Mouse (Mus musculus) c-Kit-positive CD71-positive TER-119-positive erythroid progenitor cells, embryonic 14.5 days (primary cell): Measurements from ENCODE around the gene Zfp651.

ENCODE experiments used
- DNase-seq: peaks from one replicate; pipeline ENCODE4 v3.0.0-alpha.2; 2013; ENCODE audit warnings: low spot score

Zfp651 gene

DNA sequence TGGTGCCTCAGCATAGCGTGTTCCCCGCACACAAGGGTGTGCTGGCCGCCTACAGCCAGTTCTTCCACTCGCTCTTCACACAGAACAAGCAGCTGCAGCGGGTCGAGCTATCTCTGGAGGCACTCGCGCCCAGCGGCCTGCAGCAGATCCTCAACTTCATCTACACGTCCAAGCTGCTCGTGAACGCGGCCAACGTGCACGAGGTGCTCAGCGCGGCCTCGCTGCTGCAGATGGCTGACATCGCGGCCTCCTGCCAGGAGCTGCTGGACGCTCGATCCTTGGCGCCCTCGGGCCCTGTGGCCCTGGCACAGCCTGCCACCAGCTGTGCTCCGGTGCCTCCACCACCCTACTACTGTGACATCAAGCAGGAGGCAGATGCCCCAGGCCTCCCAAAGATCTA, 3.6 kb downstream of the Zfp651 start:
- no peak for DNase-seq

DNA sequence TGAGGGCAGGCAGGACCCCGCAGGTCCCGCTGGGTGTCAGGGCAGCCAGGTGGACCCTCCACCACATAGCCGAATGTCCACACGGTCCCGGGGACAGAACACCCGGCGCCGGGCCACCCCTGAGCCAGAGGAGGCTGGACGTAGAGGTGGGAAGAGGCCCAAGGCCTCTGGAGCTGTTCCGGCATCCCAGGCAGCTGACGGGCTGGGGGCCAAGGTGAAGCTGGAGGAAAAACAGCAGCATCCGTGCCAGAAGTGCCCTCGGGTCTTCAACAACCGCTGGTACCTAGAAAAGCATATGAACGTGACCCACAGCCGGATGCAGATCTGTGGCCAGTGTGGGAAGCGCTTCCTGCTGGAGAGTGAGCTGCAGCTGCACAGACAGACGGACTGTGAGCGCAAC, 4.6 kb downstream of the Zfp651 start:
- DNase-seq = no peak

DNA sequence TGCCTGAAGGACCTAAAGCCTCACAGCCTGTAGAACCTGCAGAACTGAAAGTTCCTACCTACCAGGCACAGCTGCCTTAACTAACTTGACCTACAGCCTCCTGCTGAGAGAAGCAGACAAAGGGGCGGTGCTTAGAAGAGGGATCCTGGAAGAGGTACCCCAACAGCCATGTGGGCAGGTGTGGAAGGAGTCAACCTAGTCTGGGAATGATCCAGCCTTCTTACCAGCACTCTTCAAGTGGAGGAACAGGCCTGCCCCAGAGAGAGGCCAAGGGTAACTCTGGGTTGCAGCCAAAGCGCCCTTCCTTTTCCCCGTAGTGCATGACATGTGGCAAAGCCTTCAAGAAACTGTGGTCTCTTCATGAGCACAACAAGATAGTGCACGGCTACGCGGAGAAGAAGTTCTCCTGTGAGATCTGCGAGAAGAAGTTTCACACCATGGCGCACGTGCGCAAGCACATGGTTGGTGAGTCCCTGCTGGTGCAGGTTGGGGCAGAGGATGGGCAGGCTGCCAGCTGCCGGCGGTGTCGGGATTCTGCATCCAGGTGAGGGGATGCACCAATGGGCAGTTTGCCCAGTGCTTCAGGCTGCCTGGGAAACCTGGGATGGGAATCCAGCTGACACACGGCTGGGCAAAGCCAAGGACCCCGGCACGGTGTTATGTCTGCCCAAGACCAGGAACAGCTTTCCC, 6.2 kb downstream of the Zfp651 start:
- DNase-seq = no peak

DNA sequence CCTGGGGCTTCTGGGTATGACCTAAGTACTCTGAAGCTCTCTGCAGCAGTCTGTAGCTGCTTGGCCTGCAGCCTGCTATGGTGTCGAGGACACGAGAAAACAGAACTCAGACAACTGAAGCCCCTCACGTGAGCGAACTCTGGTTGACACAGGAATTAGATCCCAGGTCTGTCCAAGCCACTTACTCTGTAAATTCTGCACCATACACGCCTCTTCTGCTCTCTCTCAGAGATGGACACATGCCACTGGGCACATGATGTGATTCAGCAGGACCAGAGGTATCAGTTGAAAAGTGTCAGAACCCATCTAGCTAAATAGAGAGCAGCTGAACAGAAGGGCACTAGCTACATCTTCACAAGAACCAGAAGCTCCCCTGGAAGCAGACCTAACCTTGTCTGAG, 13.3 kb downstream of the Zfp651 start:
- DNase-seq = no peak

DNA sequence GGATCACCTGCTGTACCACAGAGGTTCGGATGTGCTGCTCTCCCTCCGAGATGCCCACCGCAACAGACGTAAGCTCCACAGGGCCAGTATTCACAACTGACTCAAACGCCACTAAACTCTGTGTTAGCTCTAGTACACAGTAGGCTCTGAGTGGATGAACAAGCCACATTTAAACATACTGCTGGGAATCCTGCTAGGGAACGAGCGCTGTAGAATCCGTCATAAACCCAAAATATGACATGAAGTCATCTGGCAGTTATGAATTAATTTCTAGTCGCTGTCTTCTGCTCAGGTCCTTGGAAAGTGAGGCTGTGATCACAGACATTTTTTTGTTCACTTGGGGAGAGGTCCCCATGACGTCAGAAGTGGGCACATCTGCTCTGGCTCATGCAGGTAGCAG, 16.8 kb downstream of the Zfp651 start:
- DNase-seq = no peak

DNA sequence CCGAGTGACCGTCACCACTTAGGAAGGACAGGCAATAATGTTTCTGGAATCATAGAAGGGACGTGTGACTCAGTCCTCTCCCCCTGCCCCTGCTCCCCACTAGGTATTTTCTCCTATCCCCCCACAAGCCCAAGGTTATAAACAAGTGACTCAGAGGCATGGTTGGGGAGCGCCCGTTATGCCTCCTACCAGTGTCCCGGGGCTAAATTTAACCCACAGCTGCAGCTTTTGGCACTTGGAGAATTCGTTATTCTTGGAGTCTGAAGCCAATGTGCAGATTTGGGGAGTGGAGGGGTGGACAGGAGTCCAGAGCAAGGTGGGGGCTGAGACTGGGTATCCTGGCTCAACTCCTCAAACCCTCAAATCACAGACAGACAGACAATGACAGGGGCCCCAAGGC, 17.4 kb downstream of the Zfp651 start:
- no peak for DNase-seq

DNA sequence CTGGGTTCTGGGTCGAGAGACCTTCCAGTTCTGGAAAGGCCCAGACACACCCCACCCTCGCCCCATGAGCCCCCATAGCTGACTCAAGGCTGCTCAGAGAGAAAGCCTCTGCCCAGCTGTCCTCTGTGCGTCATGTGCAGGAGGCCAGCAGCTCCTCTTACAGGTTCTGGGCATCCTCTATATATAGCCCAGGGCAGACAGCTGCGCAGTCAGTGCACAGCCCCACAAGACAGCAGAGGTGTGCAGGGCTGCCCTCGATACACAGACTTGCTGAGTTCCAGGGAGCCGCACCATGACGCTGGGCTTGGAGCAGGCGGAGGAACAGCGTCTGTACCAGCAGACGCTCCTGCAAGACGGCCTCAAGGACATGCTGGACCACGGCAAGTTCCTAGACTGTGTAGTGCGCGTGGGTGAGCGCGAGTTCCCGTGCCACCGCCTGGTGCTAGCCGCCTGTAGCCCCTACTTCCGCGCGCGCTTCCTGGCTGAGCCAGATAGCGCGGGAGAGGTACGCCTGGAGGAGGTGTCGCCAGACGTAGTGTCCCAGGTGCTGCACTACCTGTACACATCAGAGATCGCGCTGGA, 18.4 kb downstream of the Zfp651 start, which contains the start of gene Klhl40:
TSS of gene Klhl40 (plus strand) at position 124 of the 582 bp plus-strand sequence.
- no peak for DNase-seq

DNA sequence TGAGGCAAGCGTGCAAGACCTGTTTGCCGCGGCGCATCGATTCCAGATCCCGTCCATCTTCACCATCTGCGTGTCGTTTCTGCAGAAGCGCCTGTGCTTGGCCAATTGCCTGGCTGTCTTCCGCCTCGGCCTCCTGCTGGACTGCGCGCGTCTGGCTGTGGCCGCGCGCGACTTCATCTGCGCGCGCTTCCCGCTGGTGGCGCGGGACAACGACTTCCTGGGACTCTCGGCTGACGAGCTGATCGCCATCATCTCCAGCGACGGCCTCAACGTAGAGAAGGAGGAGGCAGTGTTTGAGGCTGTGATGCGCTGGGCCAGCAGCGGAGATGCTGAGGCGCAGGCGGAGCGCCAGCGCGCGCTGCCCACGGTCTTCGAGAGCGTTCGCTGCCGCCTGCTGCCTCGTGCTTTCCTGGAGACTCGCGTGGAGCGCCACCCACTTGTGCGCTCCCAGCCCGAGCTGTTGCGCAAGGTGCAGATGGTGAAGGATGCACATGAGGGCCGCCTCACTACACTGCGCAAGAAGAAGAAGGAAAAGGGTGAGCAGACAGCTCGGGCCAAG, 19.0 kb downstream of the Zfp651 start:
- DNase-seq = no peak

DNA sequence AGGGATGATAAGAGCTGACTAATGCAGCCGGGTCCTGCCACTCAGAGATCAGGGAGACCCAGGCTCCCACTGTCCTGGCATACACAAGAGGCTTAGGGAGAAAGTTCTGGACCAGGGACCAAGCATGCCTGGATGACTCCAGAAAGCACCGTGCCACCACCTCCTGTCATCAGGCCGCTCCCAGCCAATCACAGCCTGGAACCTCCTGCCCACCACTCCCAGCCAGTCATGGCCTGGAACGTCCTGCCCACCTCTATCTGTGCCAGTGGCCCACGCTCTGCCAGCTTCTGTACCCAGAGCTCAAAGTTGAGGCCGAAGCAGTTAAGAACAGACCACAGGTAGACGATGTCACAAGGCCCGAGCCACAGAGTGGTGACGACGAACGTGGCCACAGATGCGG, 25.7 kb downstream of the Zfp651 start:
- no peak for DNase-seq

DNA sequence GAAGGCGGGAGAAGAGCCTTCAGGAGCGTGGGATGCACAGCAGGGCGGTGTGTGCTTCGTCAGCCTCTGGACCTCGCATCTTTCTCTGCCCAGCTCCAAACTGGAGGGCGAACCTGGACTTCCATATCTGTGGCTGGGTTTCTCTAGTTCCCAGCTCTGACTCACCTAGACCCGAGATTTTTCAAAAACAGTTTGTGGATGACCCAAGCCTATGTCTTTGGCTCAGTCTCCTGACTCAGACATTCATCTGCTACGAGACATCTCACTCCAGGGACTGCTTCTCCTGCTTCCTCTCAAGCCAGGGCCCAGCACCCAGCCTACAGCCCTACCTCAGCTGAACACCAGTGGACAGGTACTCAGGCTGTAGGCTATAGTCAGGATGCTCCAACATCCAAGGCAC, 26.1 kb downstream of the Zfp651 start:
- DNase-seq = no peak

DNA sequence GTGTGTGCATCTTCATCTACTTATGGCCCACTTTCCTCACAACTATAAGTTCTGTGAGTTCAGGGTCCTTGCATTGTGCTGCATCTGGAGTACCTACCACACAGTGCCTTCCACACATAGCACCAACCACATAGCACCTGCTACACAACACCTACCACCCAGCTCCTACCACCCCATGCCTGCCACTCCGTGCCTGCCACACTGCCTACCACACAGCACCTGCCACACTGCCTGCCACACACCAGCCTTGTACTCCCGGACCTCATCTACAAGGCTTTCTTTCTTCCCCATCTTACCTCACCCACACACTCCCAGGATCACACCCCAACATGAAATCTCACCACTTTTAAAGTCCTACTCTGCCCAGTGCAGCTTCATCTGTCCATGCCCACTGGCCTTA, 27.2 kb downstream of the Zfp651 start:
- DNase-seq = no peak

DNA sequence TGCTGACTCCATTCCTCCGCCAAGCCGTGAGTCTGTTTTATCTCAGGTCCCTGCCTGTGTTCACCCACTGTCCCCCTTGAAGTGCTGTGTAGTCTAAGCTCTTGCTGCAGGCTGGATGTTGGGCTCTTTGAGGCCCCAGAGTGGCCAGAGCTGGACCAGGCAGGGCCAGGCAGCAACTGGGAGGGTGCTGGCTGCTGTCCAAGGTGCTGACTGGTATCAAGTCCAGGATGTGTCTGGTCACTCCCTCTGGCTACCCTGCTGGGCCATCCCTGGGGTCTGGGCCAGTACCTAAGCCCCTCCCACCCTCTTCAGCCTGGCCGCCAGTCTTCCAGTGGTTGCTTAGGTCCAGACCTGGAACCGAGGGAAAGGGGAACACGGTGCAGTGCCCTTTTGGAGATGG, 32.1 kb downstream of the Zfp651 start:
- DNase-seq = peak; percentile 19

DNA sequence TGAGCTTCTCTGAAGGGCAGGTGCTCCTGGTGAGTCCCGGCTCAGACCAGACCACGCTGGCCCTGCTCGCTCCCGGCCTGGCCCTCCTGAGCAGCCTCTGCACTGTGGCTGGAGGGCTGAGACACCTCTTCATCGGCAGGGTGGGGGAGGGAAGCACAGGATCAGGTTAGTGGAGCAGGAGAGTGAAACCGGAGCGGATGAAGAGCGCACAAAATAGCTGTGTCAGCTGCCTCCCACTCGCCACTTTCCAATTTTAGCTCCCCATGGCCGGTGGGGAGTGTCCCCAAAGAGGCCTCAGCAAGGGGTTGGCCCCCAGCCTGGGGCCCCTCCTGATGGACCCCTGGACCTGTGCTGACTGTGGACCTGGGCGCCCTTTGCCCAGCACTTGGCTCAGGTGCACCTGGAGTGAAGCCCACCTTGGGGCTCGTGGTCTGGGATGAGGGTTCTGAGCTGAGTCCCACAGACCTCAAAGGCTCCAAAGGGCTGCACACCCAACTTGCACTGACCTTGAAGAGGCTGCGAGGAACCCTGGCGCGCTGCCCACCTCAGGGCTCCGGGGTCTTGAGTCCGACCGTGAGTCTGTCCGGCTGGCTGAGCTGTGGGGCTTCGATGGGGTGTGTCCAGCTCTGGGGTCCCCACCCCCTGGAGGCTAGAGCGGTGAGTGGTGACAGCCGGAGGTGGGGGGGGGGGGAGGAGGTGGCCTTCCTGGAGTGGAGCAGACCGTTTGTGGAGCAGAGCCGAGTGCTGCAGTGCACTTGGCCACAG, 32.8 kb downstream of the Zfp651 start, which contains the start of gene Hhatl:
TSS of gene Hhatl (minus strand) at position 751 of the 765 bp plus-strand sequence.
- no peak for DNase-seq

DNA sequence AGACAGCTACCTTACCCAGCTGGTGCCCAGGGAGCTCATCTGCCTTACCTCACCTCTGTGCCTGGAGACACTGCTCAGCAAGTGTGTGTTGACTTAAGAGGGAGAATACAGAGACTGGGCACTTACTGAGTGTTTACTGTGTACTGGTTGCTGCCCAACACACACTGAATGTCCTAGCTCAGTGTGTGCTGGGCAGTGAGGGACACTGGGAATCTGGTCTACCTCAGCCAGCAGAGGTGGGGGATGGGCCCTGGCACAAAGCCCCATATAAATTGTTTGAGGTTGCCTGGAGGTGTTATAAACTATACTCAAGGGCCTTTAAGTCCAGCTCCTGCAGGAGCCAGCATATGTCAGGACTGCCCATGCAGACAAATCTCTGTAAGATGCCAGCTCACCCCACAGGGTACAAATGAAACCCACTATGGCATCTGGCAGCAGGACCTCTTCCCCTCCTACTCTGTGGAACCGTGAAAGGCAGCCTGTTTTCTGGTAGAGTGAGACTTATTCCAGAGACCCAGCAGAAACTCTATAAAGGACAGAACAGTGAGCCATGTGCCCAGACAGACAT, 35.9 kb downstream of the Zfp651 start:
- no peak for DNase-seq

DNA sequence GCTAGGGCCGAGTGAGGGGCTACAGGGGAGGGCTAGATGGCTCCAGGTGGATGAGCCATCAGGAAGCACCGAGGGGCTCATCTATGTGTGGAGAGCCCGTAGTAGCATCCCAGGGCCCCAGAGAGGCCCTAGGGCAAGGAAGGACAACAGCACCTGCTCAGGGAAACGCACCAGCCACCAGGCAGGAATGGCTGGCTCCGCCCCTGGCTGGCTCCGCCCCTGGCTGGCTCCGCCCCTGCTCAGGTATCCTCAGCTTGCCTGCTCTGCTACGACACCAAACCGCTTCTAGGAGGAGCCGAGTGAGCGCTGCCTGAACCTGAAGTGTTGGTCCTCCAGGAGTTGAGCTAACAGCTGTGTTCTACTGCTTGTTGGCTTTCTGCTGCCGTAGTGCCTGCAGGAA, 38.6 kb downstream of the Zfp651 start:
- no peak for DNase-seq

DNA sequence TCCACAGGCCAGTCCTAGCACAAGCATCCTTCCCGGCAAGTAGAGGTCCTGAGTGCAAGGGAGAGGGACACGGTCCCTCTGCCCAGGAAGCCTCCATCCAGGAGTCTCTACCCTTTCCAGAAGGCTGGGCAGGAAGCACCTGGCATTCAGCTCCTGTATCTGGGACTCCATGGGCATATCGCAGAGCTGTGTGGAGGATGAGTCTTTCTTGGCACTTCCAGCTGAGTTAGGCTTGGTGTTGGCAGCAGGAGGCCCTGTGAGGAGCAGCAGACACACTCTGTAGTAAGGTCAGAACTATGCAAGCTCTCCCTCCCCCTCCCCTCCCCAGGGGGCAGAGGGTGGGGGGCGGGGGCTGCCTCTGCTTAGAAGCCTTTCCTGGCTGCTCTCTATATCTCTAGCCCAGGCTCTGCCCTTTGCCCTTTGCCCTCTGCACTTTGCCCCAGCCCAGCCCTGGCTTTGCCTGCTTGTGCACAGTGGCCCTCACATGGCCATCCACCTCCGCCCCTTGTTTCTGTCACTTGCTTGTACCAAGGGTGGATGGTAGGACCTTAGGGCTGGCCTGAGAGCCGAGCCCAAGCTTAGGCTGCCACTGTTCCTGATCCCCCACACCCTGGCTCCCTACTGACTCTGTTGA, 39.9 kb downstream of the Zfp651 start:
- no peak for DNase-seq

DNA sequence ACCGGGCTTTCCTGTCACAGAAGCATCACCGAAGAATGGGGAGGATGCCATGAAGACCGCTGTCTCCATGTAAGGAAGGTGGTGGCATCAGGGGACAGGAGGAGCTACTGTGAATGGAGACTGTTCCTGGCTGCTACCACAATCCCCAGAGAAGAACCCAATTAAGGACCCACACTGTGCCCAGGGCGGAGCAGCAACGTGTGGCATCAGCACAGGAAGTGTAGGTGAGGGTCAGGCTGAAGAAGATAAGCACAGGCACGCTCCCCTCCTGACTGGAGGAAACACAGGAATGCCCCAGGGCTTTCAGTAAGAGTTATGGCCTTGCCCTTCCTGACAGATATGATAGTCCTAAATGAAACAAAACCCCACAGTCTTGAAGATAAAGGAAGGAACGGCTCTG, 43.6 kb downstream of the Zfp651 start:
- no peak for DNase-seq

DNA sequence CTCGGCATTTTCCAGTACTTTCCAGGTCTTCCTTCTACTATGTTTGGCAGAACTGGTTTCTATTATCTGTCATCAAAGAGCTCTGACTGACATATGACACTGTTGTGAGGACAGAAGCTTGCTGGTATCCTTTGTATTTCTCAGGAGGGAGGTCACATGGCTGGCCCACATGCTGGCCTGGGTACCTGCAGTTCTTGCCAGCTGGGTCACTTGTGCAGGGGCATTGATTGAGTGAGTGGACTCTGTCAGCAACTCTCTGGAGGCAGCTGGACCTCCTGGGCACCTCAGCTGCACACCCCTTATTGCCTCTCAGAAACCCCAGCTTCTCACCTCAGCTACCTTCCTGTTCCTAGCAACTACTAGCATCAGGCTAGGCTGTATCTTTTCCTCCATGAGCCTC, 48.4 kb downstream of the Zfp651 start:
- no peak for DNase-seq

DNA sequence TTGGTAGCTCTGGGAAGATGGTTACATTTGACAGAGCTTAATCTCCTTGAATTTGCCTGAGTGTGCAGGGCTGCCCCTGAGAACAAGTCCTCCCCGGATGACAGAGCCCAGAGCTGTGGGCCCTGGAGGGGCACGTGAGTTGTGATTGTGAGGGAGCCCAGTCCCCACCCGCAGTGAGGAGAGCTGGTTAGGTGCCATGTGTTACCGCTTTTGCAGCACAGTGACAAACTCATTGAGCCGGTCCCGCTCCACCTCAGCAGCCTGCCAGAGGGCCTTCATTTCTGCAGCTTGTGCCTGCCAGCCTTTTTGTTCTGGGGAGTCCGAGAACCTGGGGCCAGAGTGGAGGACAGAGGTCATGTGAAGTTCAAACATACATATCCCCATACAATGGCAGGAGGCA, 48.8 kb downstream of the Zfp651 start:
- no peak for DNase-seq

DNA sequence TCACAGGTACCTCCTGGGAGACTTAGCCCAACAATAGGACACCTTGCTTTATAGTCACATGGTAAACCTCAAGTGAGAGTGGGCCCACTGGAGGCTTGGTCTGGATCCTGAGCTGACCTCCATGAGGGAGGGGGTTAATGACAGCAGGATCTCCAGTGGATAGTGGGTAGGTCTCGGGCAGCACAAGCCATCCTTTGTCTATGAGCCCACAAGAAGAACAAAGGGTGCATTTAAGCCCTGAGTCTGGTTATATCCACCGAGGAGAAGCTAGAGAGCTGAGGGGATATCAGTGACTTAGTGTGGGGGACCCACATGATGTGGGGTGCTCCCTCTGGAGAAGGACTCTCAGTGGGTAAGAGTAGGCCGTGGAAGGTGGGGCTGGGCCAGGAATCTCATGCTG, 49.4 kb downstream of the Zfp651 start:
- DNase-seq = no peak

DNA sequence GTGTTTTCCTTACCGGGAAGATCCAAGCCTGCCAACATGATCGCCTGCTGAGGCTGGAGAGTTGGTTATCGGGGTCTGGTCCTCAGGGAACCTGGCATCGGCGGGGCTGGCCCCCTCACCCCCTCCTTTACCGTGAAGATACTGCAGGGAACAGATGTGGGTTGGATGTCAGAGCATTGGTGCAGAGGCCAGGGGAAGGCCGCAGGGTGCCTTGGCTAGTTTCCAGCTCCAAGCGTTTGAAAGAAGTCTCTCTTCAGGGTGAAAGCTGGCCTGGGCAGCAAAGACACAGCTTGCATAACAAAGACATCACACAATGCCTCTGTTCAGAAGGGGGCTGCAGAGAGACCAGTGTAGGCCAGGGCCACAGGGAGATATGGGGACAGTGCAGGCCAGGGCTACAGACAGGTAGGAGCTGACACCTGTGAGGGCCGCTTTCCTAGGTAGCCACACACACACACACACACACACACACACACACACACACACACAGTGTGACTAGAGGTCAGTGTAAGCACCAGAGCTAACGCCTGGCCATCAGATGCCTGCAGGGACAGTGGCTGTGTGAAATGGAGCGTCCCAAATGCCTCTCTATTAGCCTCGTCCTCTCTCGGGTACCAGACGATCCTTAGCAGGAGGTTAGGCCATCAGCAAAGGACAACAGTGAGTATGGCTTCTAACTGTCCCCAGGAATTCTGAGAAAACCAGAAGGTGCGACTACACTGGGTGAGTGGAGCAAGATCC, 51.1 kb downstream of the Zfp651 start:
- no peak for DNase-seq
